Mouse (Mus musculus): ENCODE measurements around the gene Bphl.
"Not testable (repeated sequence)": the region's sequence is repeated elsewhere in the genome, so short reads cannot be mapped to it uniquely, and the experiment has no call there.

Bphl gene

DNA sequence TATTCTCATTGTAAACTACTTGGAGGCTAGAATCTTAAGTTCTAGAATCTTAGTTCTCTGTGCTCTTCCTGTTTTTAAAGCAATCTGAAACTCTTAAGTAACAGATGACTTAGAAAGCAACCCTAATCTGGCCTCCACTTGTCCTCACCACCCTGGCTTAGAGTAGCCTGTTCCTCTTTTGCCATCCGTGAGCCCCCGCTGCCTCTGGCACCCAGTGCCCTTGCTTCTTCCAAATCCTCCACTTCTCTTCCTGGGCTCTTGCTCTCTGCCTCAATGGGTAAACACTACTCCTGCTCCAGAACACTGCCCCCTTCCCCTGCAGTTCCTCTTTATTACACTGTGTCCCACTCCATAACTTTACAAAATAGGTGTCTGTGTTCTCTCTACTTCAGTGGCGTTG is 14.3 kb downstream of the Bphl start:
- no peak for DNase-seq (ENCODE audit: low spot score in 2 of 2)

- no peak for DNase-seq (ENCODE audit: low spot score in 2 of 2)
Measured at GRCm38 (mm10) chr13:34053673-34054282, 16.4 kb downstream of the Bphl start.

DNA sequence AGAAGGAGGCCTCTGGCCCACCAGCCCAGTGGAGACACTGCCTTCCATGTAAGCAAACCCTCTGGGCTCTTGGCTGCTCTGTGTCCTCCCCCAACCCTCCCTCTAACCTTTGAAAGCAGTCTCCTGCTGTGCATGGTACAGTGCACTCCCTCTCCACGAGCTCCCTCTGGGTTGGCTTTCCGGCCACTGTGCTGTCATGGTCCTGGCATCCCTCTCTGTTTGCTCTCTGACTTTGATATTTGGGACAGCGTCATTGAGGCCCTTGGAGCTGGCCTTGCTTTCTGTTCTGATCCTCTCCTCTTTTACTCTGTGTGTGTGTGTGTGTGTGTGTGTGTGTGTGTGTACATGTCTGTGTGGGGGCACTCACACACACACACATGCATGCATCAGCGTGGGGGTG is 17.0 kb downstream of the Bphl start:
- DNase-seq (ENCODE audit: low spot score in 2 of 2), result no peak

GRCm38 (mm10) chr13:34054983-34055382 is 17.6 kb downstream of the Bphl start:
- DNase-seq (ENCODE audit: low spot score in 2 of 2), result no peak

DNA sequence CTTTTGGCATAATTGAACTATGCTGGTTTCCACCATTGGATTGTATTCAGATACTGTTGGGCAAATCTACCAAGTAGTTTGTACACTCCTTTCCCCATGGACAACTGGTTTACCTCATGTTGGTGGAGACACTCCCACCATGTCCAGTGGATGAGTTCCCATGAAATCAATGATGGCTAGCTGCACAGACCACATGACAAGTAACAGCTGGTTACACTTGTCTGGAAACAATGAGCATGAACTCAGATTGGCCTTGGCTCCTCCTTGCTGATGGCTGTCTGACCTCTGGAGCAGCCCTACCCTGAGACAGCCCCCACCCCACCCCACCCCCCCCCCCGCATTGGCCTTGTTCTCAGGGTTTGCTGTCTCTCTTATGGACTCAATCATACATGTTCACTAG is 19.9 kb downstream of the Bphl start:
- no peak for DNase-seq (ENCODE audit: low spot score in 2 of 2)

GRCm38 (mm10) chr13:34060061-34060460 is 22.7 kb downstream of the Bphl start:
- DNase-seq (ENCODE audit: low spot score in 2 of 2), result no peak

- DNase-seq (ENCODE audit: low spot score in 2 of 2), result no peak
Measured at GRCm38 (mm10) chr13:34062466-34062865, 25.1 kb downstream of the Bphl start.

- DNase-seq (ENCODE audit: low spot score in 2 of 2), result peak; percentile 64 to 75
Measured at GRCm38 (mm10) chr13:34066351-34066750, 29.0 kb downstream of the Bphl start.

GRCm38 (mm10) chr13:34070296-34070695 is 32.9 kb downstream of the Bphl start:
- no peak for DNase-seq (ENCODE audit: low spot score in 2 of 2)

GRCm38 (mm10) chr13:34071836-34072235 is 34.4 kb downstream of the Bphl start:
- no peak for DNase-seq (ENCODE audit: low spot score in 2 of 2)

- DNase-seq (ENCODE audit: low spot score in 2 of 2), result no peak
Measured at GRCm38 (mm10) chr13:34072847-34073246, 35.5 kb downstream of the Bphl start.

- not testable (repeated sequence) for DNase-seq (ENCODE audit: low spot score in 2 of 2)
Measured at GRCm38 (mm10) chr13:34074441-34074840, 37.0 kb downstream of the Bphl start.

- DNase-seq (ENCODE audit: low spot score in 2 of 2), result not testable (repeated sequence)
Measured at GRCm38 (mm10) chr13:34075893-34076292, 38.5 kb downstream of the Bphl start.

GRCm38 (mm10) chr13:34076561-34077491 is 39.4 kb downstream of the Bphl start:
- DNase-seq (ENCODE audit: low spot score in 2 of 2), result peak in 1 of 2 experiments; percentile 56

DNA sequence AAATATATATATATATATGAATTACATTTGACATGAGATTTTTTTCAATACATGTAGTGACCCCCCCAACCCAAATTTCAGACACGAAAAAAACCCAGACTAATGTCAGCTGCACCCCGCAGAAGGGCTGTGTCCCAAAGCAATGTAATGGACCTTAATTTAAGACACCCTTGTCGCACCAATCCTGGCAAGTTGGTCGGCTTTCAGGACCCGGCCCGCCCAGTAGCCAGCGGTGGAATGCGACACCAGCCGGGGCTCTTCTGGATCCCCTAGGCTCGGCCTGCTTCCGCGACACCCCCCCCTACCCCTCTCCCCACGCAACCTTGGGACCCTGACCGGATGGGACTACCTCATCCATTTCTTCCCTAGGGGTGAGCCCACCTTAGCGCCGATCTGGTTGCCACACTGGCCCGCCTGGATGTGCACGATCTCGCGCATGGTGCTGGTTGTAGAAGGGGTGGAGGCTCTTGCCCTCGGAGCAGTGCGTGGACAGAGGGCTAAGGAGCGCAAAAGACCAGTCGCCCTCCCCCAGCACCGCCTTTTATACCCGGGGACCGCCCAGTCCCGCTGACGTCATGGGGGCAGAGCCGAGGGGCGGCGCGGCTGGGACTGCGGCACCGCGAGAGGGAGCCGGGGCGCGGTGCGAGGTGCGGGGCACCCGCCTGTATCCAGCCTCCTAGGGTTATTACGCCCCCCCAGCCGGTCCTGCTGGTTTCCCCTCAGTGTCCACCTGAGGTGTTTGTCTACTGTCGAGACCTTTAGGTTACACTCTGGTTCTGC is 40.3 kb downstream of the Bphl start, which contains the start of gene Tubb2a:
TSS of gene Tubb2a (minus strand) at position 516 of the 780 bp plus-strand sequence.
- DNase-seq (ENCODE audit: low spot score in 2 of 2), result peak; percentile 73 to 91

- no peak for DNase-seq (ENCODE audit: low spot score in 2 of 2)
Measured at GRCm38 (mm10) chr13:34078500-34079280, 41.3 kb downstream of the Bphl start.

- DNase-seq (ENCODE audit: low spot score in 2 of 2), result no peak
Measured at GRCm38 (mm10) chr13:34079801-34080200, 42.4 kb downstream of the Bphl start.

DNA sequence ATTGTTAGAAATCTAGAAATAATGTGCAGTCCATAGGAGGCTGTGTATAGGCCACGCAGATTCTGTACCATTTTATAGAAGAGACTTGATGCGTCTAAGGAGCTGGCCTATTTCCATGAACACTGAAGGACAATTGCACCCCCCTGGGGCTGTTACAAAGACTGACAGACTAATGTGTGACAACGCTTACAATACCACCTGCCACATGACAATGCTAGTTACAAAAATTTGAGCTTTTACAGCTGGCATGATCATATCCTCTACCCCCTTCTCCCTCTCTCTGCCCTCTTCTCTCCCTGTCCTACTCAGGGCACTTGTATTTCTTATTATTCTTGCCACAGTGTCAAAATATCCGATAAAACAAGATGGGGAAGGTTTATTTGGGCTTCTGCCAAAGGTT is 44.5 kb downstream of the Bphl start:
- DNase-seq (ENCODE audit: low spot score in 2 of 2), result no peak

DNA sequence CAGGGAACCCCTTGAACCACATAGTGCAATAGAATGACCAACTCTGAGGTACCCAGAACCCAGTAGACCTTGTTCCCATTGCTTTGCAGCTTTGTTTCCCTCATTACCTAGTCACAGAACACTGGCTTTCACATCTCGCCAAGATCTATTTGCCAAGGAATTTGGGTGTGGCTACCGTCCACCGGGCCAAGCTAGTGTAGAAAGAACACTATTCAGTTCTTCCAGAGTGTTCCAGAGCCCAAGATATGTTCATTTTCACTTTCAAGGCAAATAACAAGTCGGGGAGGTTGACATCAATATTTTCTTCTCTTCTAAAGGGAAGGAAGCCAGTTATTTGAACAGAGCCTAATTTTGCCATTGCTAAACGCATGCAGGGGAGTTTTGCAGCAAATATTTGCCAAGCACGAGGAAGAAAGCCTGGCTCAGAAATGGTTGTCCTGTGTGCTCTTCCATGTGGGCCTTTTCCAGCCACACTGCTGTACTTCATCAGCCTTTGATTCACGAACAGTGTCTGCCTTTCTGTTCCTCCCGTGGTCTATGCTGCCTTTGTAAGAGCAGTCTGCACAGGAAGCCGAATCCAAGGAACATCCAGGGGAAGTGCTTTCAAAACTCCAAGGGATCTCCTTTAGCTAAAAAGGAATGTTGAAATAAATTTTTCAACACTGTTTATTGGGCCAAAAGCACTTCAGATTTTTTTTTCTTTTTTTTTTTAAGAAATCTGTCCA is 46.8 kb downstream of the Bphl start:
- DNase-seq (ENCODE audit: low spot score in 2 of 2), result no peak

GRCm38 (mm10) chr13:34087052-34087812 is 49.8 kb downstream of the Bphl start:
- no peak for DNase-seq (ENCODE audit: low spot score in 2 of 2)
